Mouse (Mus musculus) hindbrain, embryonic 14.5 days (tissue): ENCODE results near the gene Usp40. TPM values are rescaled to one million over a fixed set of nuclear protein-coding genes. Genes with fewer than 3 reads are reported as not detected.

ENCODE experiments used
- ATAC-seq: fragments of 200-750 bp; cut with Nextera tagmentation; 2 replicates; pipeline ENCODE4 v1.8.0; 2017; ENCODE audit warnings: moderate number of reproducible peaks, mild to moderate bottlenecking, moderate TSS enrichment, moderate library complexity; ENCODE audit not compliant: low FRiP score
- DNase-seq: peaks from one replicate; pipeline ENCODE4 v3.0.0-alpha.2; 2015; ENCODE audit warnings: low spot score
- H3K27ac ChIP-seq: fragments of 300-500 bp; sonication (generic); 2 replicates; pipeline ENCODE4 v1.5.1; 2014; ENCODE audit warnings: mild to moderate bottlenecking, moderate library complexity
- H3K27me3 ChIP-seq: fragments of 300-500 bp; sonication (generic); 2 replicates; pipeline ENCODE4 v1.6.1; 2014; ENCODE audit warnings: mild to moderate bottlenecking, low read length, mixed read lengths; ENCODE audit not compliant: control insufficient read depth, insufficient read depth
- H3K36me3 ChIP-seq: fragments of 300-500 bp; sonication (generic); replicated peaks from 2 replicates; pipeline ENCODE4 v1.6.1; 2014; ENCODE audit not compliant: control insufficient read depth, insufficient read depth
- H3K4me1 ChIP-seq: fragments of 300-500 bp; sonication (generic); replicated peaks from 2 replicates; pipeline ENCODE4 v1.6.1; 2014; ENCODE audit warnings: antibody characterized with exemption, low read length, mixed read lengths; ENCODE audit not compliant: control insufficient read depth, insufficient read depth
- H3K4me2 ChIP-seq: fragments of 300-500 bp; sonication (generic); replicated peaks from 2 replicates; pipeline ENCODE4 v1.6.1; 2014; ENCODE audit warnings: mild to moderate bottlenecking, moderate library complexity
- H3K4me3 ChIP-seq: fragments of 300-500 bp; sonication (generic); replicated peaks from 2 replicates; pipeline ENCODE4 v1.5.1; 2014; ENCODE audit warnings: mild to moderate bottlenecking, low read length
- H3K9ac ChIP-seq: fragments of 300-500 bp; sonication (generic); 2 replicates; pipeline ENCODE4 v1.6.1; 2014
- H3K9me3 ChIP-seq: fragments of 300-500 bp; sonication (generic); 2 replicates; pipeline ENCODE4 v1.6.1; 2016; ENCODE audit warnings: low read length; ENCODE audit not compliant: control insufficient read depth
- WGBS: fragments of 180-500 bp; shearing (Covaris S2); extraction: QIAGEN DNeasy Blood & Tissue Kit; methylation state at CpG from one replicate; pipeline ENCODE4 v1.1.7; 2014; 5-methylcytosine and 5-hydroxymethylcytosine counted together
- polyA plus RNA-seq: library from polyadenylated mRNA; unstranded; fragments of >200 nt; fragmentation: Nextera tagmentation; extraction: Ambion mirVana; gene quantifications from 2 replicates; pipeline ENCODE4 v1.2.1, GENCODE M21; 2014

The Usp40 gene
- polyA plus RNA-seq, 1 experiment from 2014 or later, result 20.5 TPM

- no peak overlapping the region for H3K4me2 ChIP-seq
- no peak overlapping the region for H3K4me3 ChIP-seq
- H3K36me3 ChIP-seq, result peaks cover 90% of the 10 kb centered on the region
- no peaks in the 10 kb centered on the region for H3K27me3 ChIP-seq
- no peak overlapping the region for H3K9ac ChIP-seq
- no peak for ATAC-seq
- no peaks in the 10 kb centered on the region for H3K9me3 ChIP-seq
- DNase-seq, result no peak
- no peaks in the 10 kb centered on the region for H3K4me1 ChIP-seq
- H3K27ac ChIP-seq, result no peak overlapping the region
- 81% methylated on average over 4 of the region's 4 CpGs for WGBS
These were observed 48.8 kb downstream of the Usp40 start for GRCm38 (mm10) chr1:87959532-87959931.

- WGBS, result 98% methylated on average over 1 of the region's 1 CpGs
- Histone ChIP-seq H3K9ac (no peak overlapping the region), H3K27me3 (no peaks in the 10 kb centered on the region), H3K4me2 (no peak overlapping the region), H3K4me1 (no peaks in the 10 kb centered on the region), H3K36me3 (peaks cover 90% of the 10 kb centered on the region), H3K27ac (no peak overlapping the region), H3K9me3 (no peaks in the 10 kb centered on the region), H3K4me3 (no peak overlapping the region)
- ATAC-seq (no peak), DNase-seq (no peak)
These were observed 49.4 kb downstream of the Usp40 start for GRCm38 (mm10) chr1:87958931-87959330.

- Histone ChIP-seq H3K4me3 (no peak overlapping the region), H3K27ac (no peak overlapping the region), H3K36me3 (peaks cover 92% of the 10 kb centered on the region), H3K4me1 (no peaks in the 10 kb centered on the region), H3K27me3 (no peaks in the 10 kb centered on the region), H3K9me3 (no peaks in the 10 kb centered on the region), H3K9ac (no peak overlapping the region), H3K4me2 (no peak overlapping the region)
- no peak for ATAC-seq
- 84% methylated on average over 3 of the region's 3 CpGs for WGBS
- DNase-seq, result no peak
These were observed 55.3 kb downstream of the Usp40 start for GRCm38 (mm10) chr1:87953073-87953472.

- no peak overlapping the region for H3K4me3 ChIP-seq
- 99% methylated on average over 3 of the region's 3 CpGs for WGBS
- no peaks in the 10 kb centered on the region for H3K9me3 ChIP-seq
- H3K4me1 ChIP-seq, result no peaks in the 10 kb centered on the region
- H3K9ac ChIP-seq, result no peak overlapping the region
- H3K4me2 ChIP-seq, result no peak overlapping the region
- ATAC-seq (no peak), DNase-seq (no peak)
- no peak overlapping the region for H3K27ac ChIP-seq
- no peaks in the 10 kb centered on the region for H3K27me3 ChIP-seq
- peaks cover 91% of the 10 kb centered on the region for H3K36me3 ChIP-seq
These were observed 56.7 kb downstream of the Usp40 start for GRCm38 (mm10) chr1:87951641-87952040.

- H3K4me2 ChIP-seq, result no peak overlapping the region
- no peak overlapping the region for H3K27ac ChIP-seq
- no peak for DNase-seq
- H3K4me3 ChIP-seq, result no peak overlapping the region
- no peak for ATAC-seq
- no peak overlapping the region for H3K9ac ChIP-seq
- no peaks in the 10 kb centered on the region for H3K27me3 ChIP-seq
- H3K9me3 ChIP-seq, result no peaks in the 10 kb centered on the region
- WGBS, result 91% methylated on average over 6 of the region's 6 CpGs
- H3K4me1 ChIP-seq, result no peaks in the 10 kb centered on the region
- H3K36me3 ChIP-seq, result peaks cover 97% of the 10 kb centered on the region
These were observed 60.7 kb downstream of the Usp40 start for GRCm38 (mm10) chr1:87947681-87948091.

- no peak for DNase-seq
- H3K4me1 ChIP-seq, result no peaks in the 10 kb centered on the region
- no peaks in the 10 kb centered on the region for H3K27me3 ChIP-seq
- no peak overlapping the region for H3K4me2 ChIP-seq
- no peaks in the 10 kb centered on the region for H3K9me3 ChIP-seq
- no peak overlapping the region for H3K4me3 ChIP-seq
- no peak overlapping the region for H3K9ac ChIP-seq
- H3K27ac ChIP-seq, result no peak overlapping the region
- WGBS, result 95% methylated on average over 1 of the region's 1 CpGs
- peaks cover 99% of the 10 kb centered on the region for H3K36me3 ChIP-seq
- no peak for ATAC-seq
These were observed 66.6 kb downstream of the Usp40 start for GRCm38 (mm10) chr1:87941765-87942164.

GRCm38 (mm10) chr1:87936516-87936915 lies 71.8 kb downstream of the Usp40 start:
- 45% methylated on average over 2 of the region's 2 CpGs for WGBS
- Histone ChIP-seq H3K4me3 (no peak overlapping the region), H3K9ac (no peak overlapping the region), H3K27me3 (no peaks in the 10 kb centered on the region), H3K27ac (no peak overlapping the region), H3K4me1 (no peaks in the 10 kb centered on the region), H3K36me3 (peaks cover 83% of the 10 kb centered on the region), H3K4me2 (no peak overlapping the region), H3K9me3 (no peaks in the 10 kb centered on the region)
- ATAC-seq (no peak), DNase-seq (no peak)

- H3K4me1 ChIP-seq, result no peaks in the 10 kb centered on the region
- DNase-seq (no peak), ATAC-seq (no peak)
- no peak overlapping the region for H3K27ac ChIP-seq
- WGBS, result 93% methylated on average over 7 of the region's 7 CpGs
- H3K9ac ChIP-seq, result no peak overlapping the region
- H3K4me2 ChIP-seq, result no peak overlapping the region
- no peak overlapping the region for H3K4me3 ChIP-seq
- H3K9me3 ChIP-seq, result no peaks in the 10 kb centered on the region
- H3K27me3 ChIP-seq, result no peaks in the 10 kb centered on the region
- peaks cover 81% of the 10 kb centered on the region for H3K36me3 ChIP-seq
These were observed 72.3 kb downstream of the Usp40 start for GRCm38 (mm10) chr1:87936075-87936474.

- Histone ChIP-seq H3K4me1 (no peaks in the 10 kb centered on the region), H3K36me3 (peaks cover 75% of the 10 kb centered on the region)
These were observed 72.8 kb downstream of the Usp40 start for GRCm38 (mm10) chr1:87935546-87935945.

GRCm38 (mm10) chr1:87935095-87935494 lies 73.3 kb downstream of the Usp40 start:
- Histone ChIP-seq H3K9me3 (no peaks in the 10 kb centered on the region), H3K36me3 (peaks cover 75% of the 10 kb centered on the region), H3K9ac (no peak overlapping the region), H3K4me1 (no peaks in the 10 kb centered on the region), H3K4me2 (no peak overlapping the region), H3K27ac (no peak overlapping the region), H3K4me3 (no peak overlapping the region), H3K27me3 (no peaks in the 10 kb centered on the region)
- ATAC-seq (no peak), DNase-seq (no peak)
- WGBS, result 93% methylated on average over 9 of the region's 9 CpGs

More at GRCm38 (mm10) chr1:87935546-87935945, 72.8 kb downstream of the Usp40 start:
- Histone ChIP-seq H3K27ac (no peak overlapping the region), H3K4me3 (no peak overlapping the region), H3K9ac (no peak overlapping the region), H3K9me3 (no peaks in the 10 kb centered on the region), H3K27me3 (no peaks in the 10 kb centered on the region), H3K4me2 (no peak overlapping the region)
- ATAC-seq (no peak), DNase-seq (no peak)
- WGBS, result 100% methylated on average over 2 of the region's 2 CpGs
